Mouse (Mus musculus): Measurements from ENCODE around the gene Srf. TPM values are rescaled to one million over a fixed set of nuclear protein-coding genes. Genes with fewer than 3 reads are reported as not detected.
"Not testable (repeated sequence)": the region's sequence is repeated elsewhere in the genome, so short reads cannot be mapped to it uniquely, and the experiment has no call there.

The Srf gene
- total RNA-seq, 2 experiments from 2014 or later, result 46.4 to 53.9 TPM

DNA sequence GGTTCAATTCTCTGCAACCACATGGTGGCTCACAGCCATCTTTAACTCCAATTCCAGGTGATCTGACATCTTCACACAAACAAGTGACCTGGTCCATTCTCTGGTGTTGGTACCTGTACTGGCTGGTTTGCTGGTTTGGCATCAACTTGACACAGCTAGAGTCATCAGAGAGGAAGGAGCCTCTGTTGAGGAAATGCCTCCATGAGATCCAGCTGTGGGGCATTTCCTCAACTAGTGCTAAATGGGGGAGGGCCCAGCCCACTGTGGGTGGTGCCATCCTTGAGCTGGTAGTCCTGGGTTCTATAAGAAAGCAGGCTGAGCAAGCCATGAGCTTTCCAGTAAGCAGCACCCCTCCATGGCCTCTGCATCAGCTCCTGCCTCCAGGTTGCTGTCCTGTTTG, 1.3 kb upstream of the Srf start:
- DNase-seq (ENCODE audit: low spot score in 2 of 2), result not testable (repeated sequence)

DNA sequence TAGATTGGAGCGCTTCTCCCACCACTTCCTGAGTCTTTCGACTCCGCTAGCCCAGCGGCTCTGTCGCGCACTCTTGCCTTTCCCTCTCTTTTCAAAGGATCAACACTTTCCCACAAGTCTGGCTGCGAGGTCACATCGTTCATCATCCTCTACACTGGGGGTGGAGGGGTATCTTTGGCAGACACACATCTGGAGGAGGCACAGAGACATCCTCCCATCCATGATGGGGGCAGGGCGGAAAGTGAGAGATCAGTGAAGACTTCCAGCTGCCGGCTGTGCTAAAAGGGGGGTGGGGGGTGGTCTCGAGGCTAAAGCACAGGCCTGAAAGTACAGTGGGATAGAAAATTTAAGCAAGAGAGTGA, 590 bp upstream of the Srf start:
- no peak for DNase-seq (ENCODE audit: low spot score in 2 of 2)

DNA sequence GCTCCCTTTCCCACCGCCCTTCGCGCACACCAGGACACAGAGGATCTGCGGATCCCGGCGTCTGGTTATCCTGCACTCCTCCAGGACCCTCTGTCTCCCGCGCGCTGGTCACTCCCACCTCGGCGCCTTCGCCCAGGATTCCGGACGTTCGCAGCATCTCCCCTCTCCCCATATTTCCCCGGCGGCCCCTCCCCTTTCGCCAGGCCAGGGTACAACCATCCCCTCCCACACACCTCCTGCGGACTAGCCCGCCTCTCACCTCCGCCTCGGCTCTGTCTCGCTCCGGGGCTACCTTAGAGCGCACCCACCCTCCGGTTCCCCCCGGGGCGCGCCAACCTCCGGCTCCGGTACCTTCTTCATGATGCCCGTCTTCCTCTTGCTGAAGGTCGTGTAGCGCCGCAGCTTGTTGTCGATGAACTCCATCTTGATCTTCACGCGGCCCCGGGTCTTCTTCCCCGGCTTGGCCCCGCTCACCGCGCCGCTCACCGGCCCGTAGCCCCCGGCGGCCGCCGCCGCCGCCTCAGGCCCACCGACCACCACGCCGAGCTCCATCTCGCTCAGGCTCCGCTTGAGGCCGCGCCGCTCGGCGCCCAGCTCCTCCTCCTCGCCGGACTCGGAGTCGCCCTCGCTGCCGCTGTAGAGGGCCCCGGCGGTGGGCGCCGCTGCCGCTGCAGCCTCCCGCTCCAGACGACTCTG, 850 bp downstream of the Srf start:
- DNase-seq (ENCODE audit: low spot score in 2 of 2), result peak in 1 of 2 experiments; percentile 67

DNA sequence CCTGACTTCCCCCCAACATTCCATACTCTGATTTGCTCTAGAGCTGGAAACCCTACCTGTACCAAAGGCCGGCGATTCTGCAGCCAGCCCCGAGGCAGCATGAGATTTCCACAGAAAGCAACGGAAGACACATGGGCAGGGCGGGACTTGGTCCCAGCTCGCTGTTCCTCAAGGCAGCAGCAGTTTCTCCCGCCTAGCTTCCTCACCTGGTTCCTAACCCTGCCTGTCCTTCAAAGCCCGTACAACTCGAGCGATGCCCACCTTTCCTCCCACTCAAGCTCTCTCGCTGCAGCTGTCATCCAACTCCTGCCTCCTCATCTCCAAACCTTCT, 1.4 kb downstream of the Srf start:
- peak in 1 of 2 experiments; percentile 43 for DNase-seq (ENCODE audit: low spot score in 2 of 2)

DNA sequence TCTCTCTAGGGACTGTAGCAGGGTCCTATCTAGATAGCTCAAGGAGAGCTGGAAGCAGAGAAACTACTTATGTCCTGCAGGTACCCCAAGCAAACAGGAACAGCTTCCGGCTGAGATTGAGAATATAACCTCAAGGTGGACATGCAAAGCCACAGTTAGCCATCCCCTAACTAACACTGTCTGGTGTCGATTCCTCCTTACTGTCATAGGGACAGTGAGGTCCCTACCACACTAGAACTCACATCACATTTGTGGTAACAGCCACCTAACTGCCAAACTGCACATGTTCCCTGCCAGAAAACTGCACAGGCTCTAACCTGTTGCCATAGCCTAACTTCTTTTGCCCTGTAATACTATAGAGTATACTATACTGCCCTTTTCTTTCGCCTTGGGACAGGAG, 2.0 kb downstream of the Srf start:
- no peak for DNase-seq (ENCODE audit: low spot score in 2 of 2)

DNA sequence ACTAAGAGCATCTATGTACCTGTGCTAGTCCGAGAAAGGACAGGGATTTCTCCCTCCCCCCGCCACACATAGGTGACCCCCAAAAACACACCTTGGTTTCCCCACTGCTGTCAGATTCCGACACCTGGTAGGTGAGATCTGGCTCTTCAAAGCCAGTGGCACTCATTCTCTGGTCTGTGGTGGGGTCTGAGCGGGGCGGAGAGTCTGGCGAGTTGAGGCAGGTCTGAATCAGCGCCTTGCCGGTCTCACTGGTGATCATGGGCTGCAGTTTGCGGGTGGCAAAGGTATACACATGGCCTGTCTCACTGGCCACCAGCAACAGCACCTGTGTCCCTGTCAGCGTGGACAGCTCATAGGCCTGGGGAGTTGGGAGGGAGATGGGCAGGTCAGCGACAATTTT, 2.5 kb downstream of the Srf start:
- no peak for DNase-seq (ENCODE audit: low spot score in 2 of 2)

DNA sequence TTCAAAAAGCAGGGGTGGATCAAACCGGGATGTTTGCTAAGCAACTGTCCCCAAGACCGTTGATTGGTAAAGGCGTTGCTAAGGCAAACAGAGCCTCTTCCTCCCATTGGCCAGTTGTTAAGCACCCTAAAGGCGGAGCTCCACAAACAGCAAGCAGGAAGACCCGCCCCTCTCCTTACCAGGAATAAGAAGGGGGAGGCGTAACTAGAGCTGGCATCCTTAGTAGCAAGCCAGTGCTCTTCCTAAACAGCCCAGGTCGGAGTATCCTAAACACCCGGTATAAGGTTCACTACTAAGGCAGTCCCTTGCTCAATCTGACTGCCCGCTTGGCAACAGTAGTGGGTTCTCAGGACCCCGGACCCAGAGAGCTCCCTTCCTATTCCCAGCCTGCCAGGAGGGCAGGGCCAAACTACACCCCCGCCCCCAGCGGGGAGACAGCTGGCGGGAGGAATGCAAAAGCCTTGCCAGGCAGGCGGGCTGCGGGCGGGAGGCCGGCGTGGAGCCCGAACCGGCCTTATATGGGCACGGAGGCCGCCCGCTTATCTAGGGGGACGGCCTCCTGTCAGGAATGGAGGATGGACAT, 3.0 kb downstream of the Srf start:
- peak; percentile 85 to 89 for DNase-seq (ENCODE audit: low spot score in 2 of 2)

DNA sequence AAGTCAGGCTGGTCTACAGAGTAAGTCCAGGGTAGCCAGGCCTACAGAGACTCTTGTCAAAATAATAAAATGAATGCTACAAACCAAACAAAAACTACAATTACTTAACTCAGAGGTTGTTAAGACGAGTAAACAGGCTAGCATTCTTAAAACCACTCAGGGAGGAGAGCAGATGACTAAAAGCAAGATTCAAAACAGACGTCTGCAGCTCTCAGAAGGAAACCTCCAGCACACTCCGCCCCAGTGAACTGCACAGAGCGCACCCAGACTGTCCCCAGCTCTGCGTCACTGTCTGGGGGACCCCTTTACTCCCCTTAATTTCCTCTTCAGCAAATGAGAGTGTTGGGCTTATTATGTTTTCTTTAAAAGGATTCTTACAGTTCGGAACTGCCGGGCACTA, 3.8 kb downstream of the Srf start:
- no peak for DNase-seq (ENCODE audit: low spot score in 2 of 2)

DNA sequence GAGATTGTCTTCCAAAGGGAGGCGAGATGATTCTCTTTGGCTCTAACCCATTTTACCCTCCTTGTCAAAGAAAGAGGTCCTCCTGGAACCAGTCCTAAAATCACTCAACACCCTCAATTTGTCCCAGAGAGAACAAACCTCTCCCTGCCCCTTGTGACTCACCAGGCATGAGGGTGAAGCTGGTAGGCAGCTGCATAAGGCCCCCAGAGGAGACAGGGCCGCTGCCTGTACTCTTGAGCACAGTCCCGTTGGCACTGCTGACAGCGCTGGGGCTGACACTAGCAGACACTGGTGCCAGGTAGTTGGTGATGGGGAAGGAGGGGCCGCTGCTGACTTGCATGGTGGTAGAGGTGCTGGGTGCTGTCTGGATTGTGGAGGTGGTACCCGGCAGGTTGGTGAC, 4.6 kb downstream of the Srf start:
- no peak for DNase-seq (ENCODE audit: low spot score in 2 of 2)

DNA sequence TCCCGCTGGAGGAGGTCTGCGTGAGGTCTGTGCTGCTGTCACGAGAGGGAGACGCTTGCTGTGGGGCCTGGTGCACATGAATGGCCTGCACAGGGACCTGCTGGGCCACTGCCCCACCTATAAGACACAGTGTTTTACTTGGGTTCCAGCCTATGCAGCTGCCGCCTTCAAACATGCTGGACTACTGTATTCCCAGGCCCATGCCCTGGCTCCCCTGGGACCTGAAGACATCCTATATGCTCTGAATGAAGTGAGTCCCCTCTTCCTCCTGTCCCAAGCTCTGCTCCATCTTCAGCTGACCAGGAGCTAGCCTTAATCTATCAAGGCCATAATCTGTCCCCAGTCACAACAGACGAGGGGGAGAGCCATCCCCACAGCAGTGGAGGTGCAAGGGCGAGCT, 5.1 kb downstream of the Srf start:
- DNase-seq (ENCODE audit: low spot score in 2 of 2), result no peak

DNA sequence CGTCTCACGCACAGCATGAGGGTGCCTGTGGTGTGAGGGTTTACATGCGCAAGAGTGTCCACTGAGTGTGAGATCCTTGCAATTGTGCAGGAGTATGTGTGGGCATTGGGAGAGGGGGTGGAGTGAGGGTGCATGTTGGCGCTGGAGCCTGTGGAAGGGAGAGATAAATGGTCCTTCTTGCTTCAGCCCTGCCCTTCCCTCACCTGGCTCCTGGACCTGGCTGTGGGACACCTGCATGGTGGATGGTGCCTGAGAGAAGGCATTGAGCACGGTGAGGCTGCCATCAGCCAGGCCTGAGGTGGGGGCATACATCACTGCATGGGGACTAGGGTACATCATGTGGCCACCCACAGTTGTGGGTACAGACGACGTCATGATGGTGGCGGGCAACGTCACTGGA, 6.3 kb downstream of the Srf start:
- DNase-seq (ENCODE audit: low spot score in 2 of 2), result no peak

DNA sequence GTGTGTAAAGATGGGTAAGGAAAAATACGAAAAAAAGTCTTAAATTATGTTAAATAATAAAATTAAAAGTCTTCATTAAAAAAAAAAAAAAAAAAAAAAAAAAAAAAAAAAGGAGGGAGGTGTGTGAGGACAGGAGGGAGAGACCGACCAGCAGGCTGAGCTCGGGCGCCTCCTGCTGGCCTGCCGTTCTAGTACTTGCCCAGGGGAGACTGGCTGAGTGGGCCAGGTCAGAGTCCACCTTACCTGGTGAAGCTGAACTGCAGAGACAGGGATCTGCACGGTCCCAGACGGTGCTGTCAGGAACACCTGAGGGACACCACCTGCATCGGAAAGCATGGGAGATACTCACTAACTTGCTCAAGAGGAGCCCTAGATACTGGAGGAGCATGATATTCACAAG, 6.8 kb downstream of the Srf start:
- peak in 1 of 2 experiments; percentile 62 for DNase-seq (ENCODE audit: low spot score in 2 of 2)

DNA sequence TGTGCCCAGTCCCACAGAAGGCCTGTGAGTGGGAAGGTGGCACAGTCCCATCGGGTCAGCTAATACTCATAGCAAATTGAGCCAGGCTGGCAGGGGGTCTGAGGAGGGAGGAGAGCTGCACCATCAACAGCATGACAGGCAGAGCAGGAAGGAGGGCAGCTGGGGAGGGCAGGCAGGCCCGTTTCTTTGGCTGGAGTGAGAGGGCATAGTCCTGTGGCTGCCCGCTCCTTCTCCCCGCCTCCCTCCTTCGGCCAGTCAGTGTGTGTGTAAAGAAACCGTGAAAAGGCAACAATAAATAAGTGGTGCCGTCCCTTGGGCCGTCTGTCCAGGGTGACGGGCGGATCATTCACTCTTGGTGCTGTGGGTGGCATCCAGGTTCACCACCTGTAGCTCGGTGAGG, 7.2 kb downstream of the Srf start:
- DNase-seq (ENCODE audit: low spot score in 2 of 2), result no peak

DNA sequence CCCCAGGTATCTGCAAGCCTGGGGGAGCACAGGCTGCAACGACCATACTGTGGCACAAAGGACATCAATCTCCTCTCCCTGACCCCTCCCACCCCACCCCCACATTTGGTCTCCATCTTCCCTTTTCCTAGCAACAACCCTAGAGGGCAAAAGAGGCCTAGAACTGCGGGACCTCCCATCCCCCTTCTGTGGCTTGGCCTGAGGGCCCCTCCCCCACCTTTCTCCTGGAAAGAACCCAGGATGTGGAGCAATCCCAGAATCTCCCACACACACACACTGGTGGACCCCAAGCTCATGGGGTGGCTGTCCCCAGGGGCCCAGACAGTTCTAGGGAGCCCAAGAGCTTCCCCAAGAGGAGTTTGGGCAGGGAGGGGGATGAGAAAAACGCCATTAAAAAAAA, 8.1 kb downstream of the Srf start:
- DNase-seq (ENCODE audit: low spot score in 2 of 2), result no peak

DNA sequence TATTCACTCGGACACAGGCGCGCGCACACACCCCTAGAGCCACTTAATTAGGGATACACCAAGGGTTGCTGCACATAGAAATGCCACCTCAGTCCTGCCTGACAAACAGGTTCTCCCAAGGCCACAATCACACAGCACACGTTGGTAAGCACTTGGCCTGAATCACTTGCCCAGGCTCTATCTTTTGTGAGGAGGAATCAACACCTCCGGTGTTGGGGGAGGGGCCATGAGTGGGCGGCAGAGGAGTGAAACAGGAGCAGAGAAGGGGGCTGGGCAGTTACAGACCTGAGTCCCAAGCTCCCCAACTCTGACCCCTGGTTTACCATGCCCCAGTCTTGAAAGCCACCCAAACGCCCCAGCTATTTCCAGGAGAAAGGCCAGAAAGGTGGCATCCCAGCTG, 9.0 kb downstream of the Srf start:
- DNase-seq (ENCODE audit: low spot score in 2 of 2), result no peak

DNA sequence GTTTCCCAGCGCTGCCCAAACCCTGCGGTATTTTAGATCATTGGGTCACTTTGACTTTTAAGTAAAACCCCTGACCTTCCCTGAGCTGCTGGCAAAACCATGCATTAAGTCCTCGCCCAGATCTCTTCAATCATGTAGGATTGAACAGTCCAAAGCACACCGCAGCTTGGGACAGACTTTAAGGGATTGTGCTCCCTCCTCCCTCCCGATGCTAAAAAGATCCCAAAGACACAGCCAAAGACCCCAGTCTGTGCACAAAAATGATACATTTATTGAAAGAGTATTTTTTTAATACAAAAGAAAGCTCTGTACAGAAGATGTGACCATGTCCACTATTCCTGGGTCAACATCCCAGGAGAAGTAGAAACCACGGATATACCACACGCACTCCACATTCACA, 9.4 kb downstream of the Srf start:
- no peak for DNase-seq (ENCODE audit: low spot score in 2 of 2)

DNA sequence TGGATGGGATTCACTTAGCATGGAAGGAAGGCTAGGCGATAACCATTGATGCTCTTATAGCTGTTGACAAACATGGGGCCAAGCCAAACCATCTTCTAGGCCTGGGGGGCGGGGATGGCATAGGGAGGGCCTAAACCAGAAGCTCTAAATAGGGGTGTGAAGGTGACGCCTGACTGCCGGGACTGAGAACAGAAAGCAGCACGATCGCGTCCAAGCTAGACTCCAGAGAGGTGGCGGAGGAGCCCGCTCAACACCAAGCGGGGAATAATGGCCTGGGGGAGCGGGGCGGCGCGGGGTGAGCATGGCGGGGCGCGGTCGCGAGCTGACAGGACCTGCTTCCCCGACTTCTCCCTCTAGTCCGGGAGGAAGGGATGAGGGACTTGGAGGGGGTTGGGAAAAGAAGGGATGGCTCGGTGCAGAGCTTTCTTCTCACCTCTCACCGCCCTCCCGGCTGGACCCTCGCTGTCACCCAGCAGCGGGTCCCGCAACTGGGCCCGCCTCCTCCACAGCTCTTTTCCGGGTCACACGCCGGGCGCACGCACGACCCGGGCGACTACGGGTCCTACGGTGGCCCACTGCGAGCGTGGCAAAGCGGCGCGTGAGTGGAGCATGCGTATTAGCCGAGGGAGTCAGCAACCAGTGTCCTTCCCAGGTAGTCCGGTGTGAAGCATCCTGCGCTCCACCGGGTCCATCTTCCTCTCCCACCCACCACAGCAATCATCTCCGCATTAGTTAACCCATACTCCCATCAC, 10.0 kb downstream of the Srf start, which contains the start of gene Cul9:
Cul9 (minus strand) TSS at position 576 of the 752 bp plus-strand sequence.
- peak; percentile 82 to 85 for DNase-seq (ENCODE audit: low spot score in 2 of 2)

DNA sequence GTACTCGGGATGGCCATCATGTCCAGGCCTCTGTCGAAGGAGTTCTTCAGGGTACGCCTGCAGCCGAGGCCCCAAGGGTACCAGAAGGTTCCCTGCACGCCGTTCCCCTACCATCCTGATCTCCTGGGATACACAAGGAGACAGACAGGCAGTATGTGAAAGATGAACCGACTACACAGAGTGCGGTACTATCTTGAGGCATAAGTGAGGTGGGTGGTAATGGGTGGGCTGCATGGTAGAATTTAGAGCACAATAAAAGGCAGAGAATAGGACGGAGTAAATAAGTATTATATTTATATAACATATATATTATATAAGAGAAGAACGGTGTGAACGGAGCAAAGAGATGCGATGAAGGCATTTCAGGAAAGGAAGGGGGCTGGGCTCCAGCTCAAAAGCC, 12.3 kb downstream of the Srf start:
- DNase-seq (ENCODE audit: low spot score in 2 of 2), result no peak

DNA sequence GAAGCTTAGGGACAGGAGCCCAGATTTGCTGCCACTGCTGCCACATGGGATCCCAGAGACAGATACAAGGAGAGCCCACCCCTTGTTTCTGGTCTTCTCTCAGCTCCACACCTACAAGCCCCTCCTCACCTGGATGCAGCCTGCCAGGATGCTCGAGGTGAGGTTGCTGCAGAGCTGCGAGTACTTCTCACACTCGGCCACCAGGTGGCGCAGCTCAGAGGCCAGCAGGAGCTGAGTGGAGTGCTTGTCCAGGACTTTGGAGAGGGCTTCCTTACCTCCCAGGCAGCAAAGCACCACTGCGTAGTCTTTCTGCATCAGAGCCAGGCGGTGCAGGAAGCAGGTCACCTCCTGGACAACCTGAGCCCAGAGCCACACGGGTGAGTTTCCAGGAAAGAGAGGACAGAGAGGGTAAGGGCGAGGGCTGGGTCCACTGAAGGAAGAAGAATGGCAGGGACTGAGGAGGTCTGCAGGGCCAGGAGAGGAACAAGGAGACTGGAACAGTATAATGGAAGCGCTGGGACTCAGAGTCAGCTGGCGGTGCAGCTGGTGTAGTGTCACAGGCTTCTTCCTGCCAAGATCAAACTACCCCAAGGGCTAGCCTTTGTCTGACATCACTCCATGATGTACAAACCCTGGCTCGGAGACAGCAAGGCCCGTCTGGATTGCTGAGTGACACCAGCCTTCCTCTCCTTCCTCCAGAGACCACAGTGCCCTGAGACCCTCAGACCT, 30.2 kb downstream of the Srf start:
- peak; percentile 77 to 83 for DNase-seq (ENCODE audit: low spot score in 2 of 2)

DNA sequence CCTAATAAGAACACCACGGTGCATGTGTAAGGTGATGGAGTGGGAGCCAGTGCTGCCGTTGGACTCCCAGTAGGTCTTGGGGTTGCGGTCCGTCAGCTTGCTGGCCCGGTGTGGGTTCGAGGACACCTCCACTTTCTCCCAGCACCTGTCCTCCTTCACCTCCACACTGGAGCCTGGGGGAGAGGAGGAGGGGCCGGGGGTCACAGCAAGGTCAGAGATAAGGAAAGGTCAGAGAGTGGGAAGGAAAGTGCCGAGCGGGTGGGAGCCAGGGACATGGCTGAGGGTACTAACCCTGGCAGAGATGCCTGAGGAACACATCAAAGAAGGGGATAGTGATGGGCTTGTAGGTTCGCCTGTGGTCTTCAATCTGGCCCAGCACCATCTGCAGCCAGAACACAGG, 30.9 kb downstream of the Srf start:
- no peak for DNase-seq (ENCODE audit: low spot score in 2 of 2)

DNA sequence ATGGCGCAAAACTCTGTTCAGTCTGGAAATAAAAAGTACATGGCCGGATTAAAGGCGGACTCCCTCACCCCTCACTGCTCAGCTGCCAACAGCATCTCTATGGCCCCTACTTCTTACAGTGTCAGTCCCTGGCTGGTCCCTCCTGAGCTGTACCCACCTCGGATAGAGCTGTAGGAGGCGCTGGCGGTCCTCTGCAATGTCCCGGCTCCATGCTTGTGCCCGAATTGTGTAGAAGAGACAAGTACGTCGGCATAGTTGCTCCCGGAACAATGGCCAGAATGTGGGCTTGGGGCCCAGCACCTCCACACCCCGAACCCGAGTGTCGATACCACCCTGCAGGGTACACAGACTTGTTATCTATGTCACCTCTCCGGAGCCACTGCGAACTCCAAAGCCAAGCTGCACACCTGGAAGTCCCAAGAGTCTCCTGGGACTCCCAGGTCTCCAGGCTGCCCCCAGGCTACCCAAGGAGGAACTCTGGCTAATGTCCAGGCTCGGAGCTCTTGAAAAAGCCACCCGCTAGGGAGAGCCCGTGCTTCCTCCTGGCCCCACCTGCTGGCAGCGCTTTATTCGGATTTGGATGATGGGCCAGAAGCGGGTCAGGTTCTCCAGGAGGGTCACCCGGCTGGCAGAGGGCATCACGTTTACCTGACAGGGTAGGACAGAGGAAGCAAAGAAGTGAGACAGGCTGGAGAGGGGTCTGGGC, 33.9 kb downstream of the Srf start:
- DNase-seq (ENCODE audit: low spot score in 2 of 2), result no peak

Data from layer of hippocampus, postnatal 10 days (tissue).